15 mouse cellular contexts compared by ENCODE assay signal in the genomic region with DNA sequence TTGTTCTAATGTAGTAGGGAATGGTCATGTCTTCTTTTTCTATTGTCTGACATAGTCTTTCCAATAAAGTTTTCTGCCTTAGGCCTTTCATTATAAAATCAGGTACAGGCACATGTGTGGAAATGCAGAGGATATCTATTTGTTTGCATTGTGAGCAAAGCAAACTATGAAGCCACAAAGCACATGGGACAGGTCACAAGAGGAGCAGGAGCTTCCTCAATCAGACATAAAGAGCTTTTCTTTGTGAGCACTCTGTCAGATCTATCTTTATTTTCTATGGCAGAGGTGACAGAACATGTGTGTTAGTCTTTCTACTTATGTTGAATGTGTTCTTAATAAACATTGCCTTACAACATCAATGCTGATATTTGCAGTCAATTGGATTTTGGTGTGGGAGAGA.
"Had no signal": no experiment of that assay in that cellular context is flagged by ENCODE, and none has a peak within 500 bp of the region (broad histone marks: within the 10 kb centered on the region; RNA-seq: fewer than 3 reads in every experiment).

No protein-coding gene starts in this region.

- H3K36me3 ChIP-seq: neural tube, embryonic 13.5 days; neural tube, embryonic 15.5 days; stomach, embryonic 15.5 days had no signal

- H3K27ac ChIP-seq: neural tube, embryonic 13.5 days; neural tube, embryonic 15.5 days; stomach, embryonic 15.5 days; stomach, postnatal 0 days had no signal

- DNase-seq: retina, postnatal 1 day; right cerebral cortex, postnatal 14 days; right cerebral cortex, postnatal 25 days; right cerebral cortex, postnatal 4 days; spleen, adult 18-20 months; thymus, adult 18-20 months; thymus, adult 2 months; thymus, postnatal 14 days; thymus, postnatal 25 days; thymus, postnatal 36 days; thymus, postnatal 4 days had no signal

- H3K9me3 ChIP-seq: neural tube, embryonic 13.5 days; neural tube, embryonic 15.5 days; stomach, embryonic 15.5 days had no signal

- H3K9ac ChIP-seq: neural tube, embryonic 13.5 days; neural tube, embryonic 15.5 days; stomach, embryonic 15.5 days had no signal

- H3K4me2 ChIP-seq: neural tube, embryonic 13.5 days; neural tube, embryonic 15.5 days; stomach, embryonic 15.5 days had no signal

- H3K4me3 ChIP-seq: neural tube, embryonic 13.5 days; neural tube, embryonic 15.5 days; stomach, embryonic 15.5 days had no signal

- H3K4me1 ChIP-seq: stomach, embryonic 15.5 days had no signal

- H3K27me3 ChIP-seq: neural tube, embryonic 13.5 days; neural tube, embryonic 15.5 days; stomach, embryonic 15.5 days had no signal
